Mouse (Mus musculus) erythroblast, adult 5-6 weeks (primary cell): ENCODE results near the gene Exoc4. TPM values are rescaled to one million over a fixed set of nuclear protein-coding genes. Genes with fewer than 3 reads are reported as not detected.

Experiments
- ATAC-seq: replicated peaks from 2 replicates; pipeline ENCODE4 v1.8.0; 2016; ENCODE audit warnings: moderate number of reproducible peaks, mild to moderate bottlenecking, moderate TSS enrichment, inconsistent platforms; ENCODE audit not compliant: poor library complexity, low FRiP score, severe bottlenecking
- total RNA-seq, 2 experiments: library from RNA; stranded (forward) in 1 of 2; stranded (reverse) in 1 of 2; fragments of 150-400 nt in 1 of 2; fragments of 200-764, 138-1000 nt in 1 of 2; gene quantifications; 2 replicates each; pipeline versions ENCODE4 v1.2.3 to v1.2.4; 2015 to 2017; ENCODE audit warnings: low replicate concordance in 2 of 2

Exoc4 gene
- total RNA-seq, 2 experiments from 2014 or later = 14.8 to 18.1 TPM

- no peak for ATAC-seq
Observed at GRCm38 (mm10) chr6:33305996-33306395, 57.1 kb downstream of the Exoc4 start.

- no peak for ATAC-seq
Observed at GRCm38 (mm10) chr6:33308646-33309045, 59.8 kb downstream of the Exoc4 start.

DNA sequence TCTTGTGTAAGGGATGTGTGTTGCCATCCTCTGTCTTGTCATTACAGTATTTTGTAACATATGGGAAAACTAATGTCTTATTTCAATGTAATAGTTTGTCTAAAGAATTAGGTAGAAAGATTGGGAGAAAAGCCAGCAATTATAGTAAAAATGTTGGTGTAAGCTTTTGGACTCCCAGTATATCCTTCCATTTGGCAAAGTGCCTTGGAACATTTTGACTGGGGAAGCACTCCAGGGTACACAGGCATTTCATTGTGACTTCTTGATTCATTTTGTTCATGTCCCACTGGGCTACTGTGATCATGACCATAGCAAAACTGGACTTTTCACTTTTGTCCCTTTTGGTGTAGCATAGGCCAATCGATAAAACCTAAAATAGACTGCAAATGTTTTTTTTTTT lies 61.6 kb downstream of the Exoc4 start:
- ATAC-seq = no peak

DNA sequence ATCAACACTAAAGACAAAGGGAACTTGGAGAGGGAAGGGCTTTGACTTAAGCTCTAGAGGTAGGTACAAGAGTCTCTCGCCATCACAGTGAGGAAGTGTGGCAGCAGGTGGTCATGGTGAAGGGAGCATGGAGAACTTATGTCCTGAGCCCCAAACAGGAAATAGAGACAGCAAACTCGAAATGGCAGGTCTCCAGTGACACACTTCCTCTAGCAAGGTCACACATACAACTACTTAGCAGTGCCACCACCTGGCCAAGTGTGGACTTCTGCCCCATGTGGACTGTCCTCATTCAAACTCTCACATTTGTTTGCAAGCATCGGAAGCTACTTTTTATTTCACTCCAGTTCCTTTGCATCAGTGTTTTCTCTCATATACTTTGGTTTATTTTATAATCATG lies 74.0 kb downstream of the Exoc4 start:
- no peak for ATAC-seq

GRCm38 (mm10) chr6:33323386-33323785 lies 74.5 kb downstream of the Exoc4 start:
- no peak for ATAC-seq

DNA sequence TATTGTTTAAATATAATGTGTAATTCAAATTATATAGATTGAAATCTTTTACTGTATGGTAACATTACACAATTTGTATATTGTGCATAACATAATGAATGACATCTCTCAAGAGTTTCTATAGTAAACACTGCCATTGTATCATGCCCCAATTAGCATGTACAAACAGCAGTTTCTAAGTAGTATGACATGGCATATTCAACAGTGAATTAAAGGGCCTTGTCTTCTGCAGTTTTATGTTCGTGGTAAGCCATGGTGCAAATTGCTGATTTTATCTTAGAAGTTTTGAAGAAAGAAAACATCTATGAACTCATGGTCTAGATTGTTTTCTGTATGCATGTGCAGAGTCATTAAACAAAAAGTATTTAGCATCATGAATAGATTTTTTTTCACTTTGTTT lies 79.4 kb downstream of the Exoc4 start:
- ATAC-seq = no peak

DNA sequence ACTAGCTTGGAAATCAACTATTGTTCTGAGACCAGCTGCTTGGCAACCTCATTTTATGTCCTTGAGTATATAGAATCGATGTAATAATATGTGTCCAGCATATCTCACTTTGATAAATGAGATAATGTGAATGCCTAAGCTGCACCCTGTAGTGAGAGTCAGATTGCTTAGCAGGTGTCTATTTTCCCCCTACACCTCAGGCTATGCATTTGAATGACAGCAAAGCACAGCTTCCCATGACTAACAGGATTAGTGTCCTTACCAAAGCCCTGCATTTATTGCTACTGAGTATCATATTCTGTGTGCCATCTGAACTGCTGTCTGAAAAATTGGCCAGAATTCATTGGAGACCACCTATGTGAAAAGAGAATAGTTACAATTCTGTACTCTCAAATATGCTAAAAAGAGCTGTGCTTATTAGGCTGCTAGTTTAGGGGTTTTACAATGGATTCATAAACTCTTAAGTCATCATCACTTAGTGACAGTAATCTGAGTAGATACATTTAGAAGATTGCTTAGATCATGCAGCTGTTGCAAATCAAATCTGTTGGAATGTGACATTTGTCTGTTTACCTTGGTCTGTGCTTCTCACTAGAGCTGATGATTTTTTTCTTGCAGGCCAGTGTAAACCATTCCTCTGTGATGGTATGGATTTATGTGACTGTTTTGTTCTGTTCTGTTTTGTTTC lies 98.3 kb downstream of the Exoc4 start:
- no peak for ATAC-seq

- ATAC-seq = no peak
Observed at GRCm38 (mm10) chr6:33361613-33362012, 112.7 kb downstream of the Exoc4 start.

GRCm38 (mm10) chr6:33380517-33380916 lies 131.6 kb downstream of the Exoc4 start:
- no peak for ATAC-seq

DNA sequence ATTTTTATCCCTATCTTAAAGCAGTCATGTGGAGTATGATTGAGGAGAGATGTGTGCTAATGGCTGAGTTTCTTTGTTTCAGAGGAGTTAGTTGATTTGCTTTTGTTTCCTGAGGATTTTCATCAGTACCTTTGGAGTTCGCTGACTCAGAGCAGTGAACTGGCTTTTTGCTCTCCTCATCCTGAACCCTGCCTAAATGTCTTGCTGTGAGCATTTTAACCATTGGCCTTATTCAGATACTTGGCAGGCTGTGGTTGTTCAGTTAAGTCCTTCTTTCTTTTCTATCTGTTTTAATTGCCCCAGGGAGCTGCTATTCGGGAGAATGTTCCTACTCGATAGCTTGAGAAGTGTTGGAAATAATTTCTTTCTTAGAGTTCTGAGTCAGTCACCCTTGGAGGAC lies 133.3 kb downstream of the Exoc4 start:
- ATAC-seq = no peak

DNA sequence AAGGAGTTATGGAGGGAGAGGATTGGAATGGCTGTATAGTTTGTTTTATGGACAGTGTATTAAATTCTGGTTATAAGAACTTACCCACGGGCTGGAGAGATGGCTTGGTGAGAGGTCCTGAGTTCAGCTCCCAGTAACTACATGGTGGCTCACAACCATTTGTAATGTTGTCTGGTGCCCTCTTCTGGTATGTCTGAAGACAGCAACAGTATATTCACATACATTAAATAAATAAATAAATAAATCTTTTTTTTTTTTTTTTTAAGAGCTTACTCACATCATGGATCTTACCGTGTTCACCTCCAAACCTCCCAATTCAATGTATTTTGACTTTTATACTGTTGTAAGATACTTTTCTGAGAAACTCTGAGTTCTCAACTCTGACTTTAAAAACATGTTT lies 143.1 kb downstream of the Exoc4 start:
- ATAC-seq = no peak

DNA sequence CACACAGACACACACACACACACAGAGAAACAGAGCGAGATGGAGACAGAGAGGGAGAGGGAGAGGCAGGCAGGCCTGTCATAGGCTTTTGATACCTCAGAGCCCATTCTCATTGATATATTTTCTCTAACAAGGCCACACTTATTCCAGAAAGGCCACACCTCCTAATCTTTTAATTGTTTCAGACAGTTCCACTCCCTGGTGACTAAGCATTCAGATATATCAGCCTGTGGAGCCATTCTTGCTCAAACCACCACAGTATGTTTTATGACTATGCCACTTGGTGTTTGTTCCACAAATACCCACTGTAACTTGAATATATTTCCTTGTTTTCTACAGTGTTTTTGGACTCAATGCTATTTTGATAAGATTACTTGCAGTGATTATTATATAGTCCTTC lies 150.6 kb downstream of the Exoc4 start:
- ATAC-seq = no peak

GRCm38 (mm10) chr6:33401161-33401560 lies 152.3 kb downstream of the Exoc4 start:
- ATAC-seq = no peak

DNA sequence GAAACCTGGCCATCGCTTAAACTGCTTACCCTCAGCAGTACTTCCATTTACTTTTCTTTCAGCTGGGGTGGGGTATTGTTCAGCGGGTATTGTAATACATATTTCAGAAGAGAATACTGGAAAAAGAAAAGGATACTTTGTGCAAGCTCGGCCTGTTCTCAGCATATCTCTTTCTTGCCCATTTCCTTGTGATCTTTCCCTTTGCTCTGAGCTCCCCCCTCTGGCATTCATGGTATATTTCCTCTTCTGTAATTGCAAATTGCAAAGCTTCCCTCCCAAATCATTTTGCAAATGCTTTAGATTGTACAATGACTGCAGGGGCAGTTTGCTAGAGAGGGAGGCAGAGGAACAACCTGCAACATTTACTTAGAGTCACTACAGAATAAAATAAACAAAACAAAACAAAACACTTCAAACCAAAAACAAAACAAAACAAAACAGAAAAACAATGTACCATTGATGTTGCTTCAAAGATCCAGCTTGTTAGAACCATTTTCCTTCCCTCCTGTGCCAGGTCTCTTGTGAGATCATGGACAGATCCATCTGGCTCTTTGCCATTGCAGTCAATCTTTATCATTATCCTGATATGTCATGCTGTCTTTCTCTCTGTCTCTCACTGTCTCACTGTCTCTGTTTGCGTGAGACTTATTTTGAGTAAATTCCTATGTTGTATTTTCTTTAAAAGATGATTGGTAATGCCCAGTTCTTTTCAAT lies 156.8 kb downstream of the Exoc4 start:
- no peak for ATAC-seq

- ATAC-seq = no peak
Observed at GRCm38 (mm10) chr6:33409586-33409985, 160.7 kb downstream of the Exoc4 start.

GRCm38 (mm10) chr6:33425007-33425406 lies 176.1 kb downstream of the Exoc4 start:
- ATAC-seq = no peak

GRCm38 (mm10) chr6:33431207-33431787 lies 182.4 kb downstream of the Exoc4 start:
- no peak for ATAC-seq

DNA sequence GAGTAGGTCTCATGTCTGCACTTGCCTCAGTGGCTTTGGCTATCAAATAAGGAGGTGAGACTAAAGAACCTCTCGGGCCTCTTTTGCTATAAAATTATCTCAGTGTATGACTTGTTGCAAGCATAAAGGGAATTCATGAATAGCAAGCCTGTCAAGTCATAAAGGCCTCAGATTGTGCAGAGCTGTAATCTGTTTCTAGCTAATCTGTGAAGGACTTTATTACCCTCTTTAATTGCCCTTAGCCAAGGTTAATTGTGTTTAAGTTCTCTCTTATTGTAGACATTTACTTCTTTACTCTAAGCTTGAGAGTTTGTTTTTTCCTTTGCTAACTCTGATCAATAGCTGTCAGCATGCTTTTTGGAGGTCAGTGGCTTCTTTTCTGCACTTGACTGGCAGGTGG lies 191.6 kb downstream of the Exoc4 start:
- no peak for ATAC-seq

GRCm38 (mm10) chr6:33453810-33454209 lies 204.9 kb downstream of the Exoc4 start:
- ATAC-seq = no peak

- ATAC-seq = no peak
Observed at GRCm38 (mm10) chr6:33454354-33454753, 205.5 kb downstream of the Exoc4 start.

DNA sequence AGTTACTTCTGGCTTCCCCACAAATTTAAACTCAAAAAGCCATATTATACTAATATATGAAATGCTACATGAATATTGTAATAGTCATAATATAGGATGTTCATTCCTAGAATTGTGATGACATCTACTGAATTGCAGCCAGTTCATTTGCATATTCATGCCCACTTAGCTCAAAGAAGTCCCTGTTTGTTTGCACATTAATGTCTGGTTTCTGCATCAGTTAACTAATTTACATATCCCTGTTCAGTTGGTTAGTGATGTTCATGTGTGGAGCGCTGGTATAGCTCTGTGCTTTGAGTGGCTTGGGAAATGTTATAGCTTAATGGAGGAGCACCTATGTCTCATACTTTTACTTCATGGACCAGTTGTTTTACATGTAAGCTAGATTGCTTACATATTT lies 206.4 kb downstream of the Exoc4 start:
- no peak for ATAC-seq
